Mouse (Mus musculus): ENCODE data around the gene Cog4. TPM values are rescaled to one million over a fixed set of nuclear protein-coding genes. Genes with fewer than 3 reads are reported as not detected.

Cog4 gene
- polyA plus RNA-seq, 2 experiments, result 44.5 to 65.5 TPM

GRCm38 (mm10) chr8:110920032-110920772 is 73.8 kb downstream of the Cog4 start:
- peak overlapping the region; percentile 86 for H3K4me3 ChIP-seq (replicated peaks; ENCODE audit: low read length)
- ATAC-seq (ENCODE audit: low FRiP score, low read depth), result peak; percentile 19
- no peaks in the 10 kb centered on the region for H3K27me3 ChIP-seq (ENCODE audit: control insufficient read depth, insufficient read depth, low read length)
- H3K36me3 ChIP-seq (ENCODE audit: control insufficient read depth, insufficient read depth, low read length), result peaks cover 4% of the 10 kb centered on the region; the same call in 1 of the 2 replicates
- H3K9me3 ChIP-seq (ENCODE audit: control insufficient read depth, low read length), result no peaks in the 10 kb centered on the region
- no peak for TF ChIP-seq POLR2A (IDR thresholded peaks at IDR 0.05; ENCODE audit: borderline replicate concordance, extremely low read depth, insufficient read depth, insufficient read length)
- H3K4me2 ChIP-seq (replicated peaks; ENCODE audit: low read depth, low read length, severe bottlenecking), result peak overlapping the region; percentile 90
- DNase-seq (ENCODE audit: low spot score), result no peak
- peaks cover 17% of the 10 kb centered on the region for H3K4me1 ChIP-seq (ENCODE audit: control insufficient read depth, insufficient read depth, low read length)
- peak overlapping the region; percentile 80 for H3K27ac ChIP-seq (replicated peaks; ENCODE audit: low read depth, low read length)
- peak overlapping the region; percentile 88 for H3K9ac ChIP-seq (ENCODE audit: low read depth, low read length, severe bottlenecking)
- WGBS, result 0% methylated on average over 7 of the region's 37 CpGs

- 7% methylated on average over 3 of the region's 3 CpGs for WGBS
- no peaks in the 10 kb centered on the region for H3K9me3 ChIP-seq (ENCODE audit: control insufficient read depth, low read length)
- peaks cover 17% of the 10 kb centered on the region for H3K4me1 ChIP-seq (ENCODE audit: control insufficient read depth, insufficient read depth, low read length)
- peak overlapping the region; percentile 86 for H3K4me3 ChIP-seq (replicated peaks; ENCODE audit: low read length)
- H3K36me3 ChIP-seq (ENCODE audit: control insufficient read depth, insufficient read depth, low read length), result peaks cover 4% of the 10 kb centered on the region; the same call in 1 of the 2 replicates
- H3K27me3 ChIP-seq (ENCODE audit: control insufficient read depth, insufficient read depth, low read length), result no peaks in the 10 kb centered on the region
- H3K4me2 ChIP-seq (replicated peaks; ENCODE audit: low read depth, low read length, severe bottlenecking), result peak overlapping the region; percentile 90
- DNase-seq (ENCODE audit: low spot score) (no peak), ATAC-seq (ENCODE audit: low FRiP score, low read depth) (no peak)
- H3K9ac ChIP-seq (ENCODE audit: low read depth, low read length, severe bottlenecking), result peak overlapping the region; percentile 88
- peak overlapping the region; percentile 80 for H3K27ac ChIP-seq (replicated peaks; ENCODE audit: low read depth, low read length)
- TF ChIP-seq POLR2A (IDR thresholded peaks at IDR 0.05; ENCODE audit: borderline replicate concordance, extremely low read depth, insufficient read depth, insufficient read length), result no peak
Observed at GRCm38 (mm10) chr8:110920773-110921277, 74.4 kb downstream of the Cog4 start.

- no peaks in the 10 kb centered on the region for H3K27me3 ChIP-seq (ENCODE audit: control insufficient read depth, insufficient read depth, low read length)
- H3K36me3 ChIP-seq (ENCODE audit: control insufficient read depth, insufficient read depth, low read length), result peaks cover 4% of the 10 kb centered on the region; the same call in 1 of the 2 replicates
- TF ChIP-seq POLR2A (IDR thresholded peaks at IDR 0.05; ENCODE audit: borderline replicate concordance, extremely low read depth, insufficient read depth, insufficient read length), result no peak
- WGBS, result 9% methylated on average over 7 of the region's 7 CpGs
- peak overlapping the region; percentile 88; the same call in 1 of the 2 replicates for H3K9ac ChIP-seq (ENCODE audit: low read depth, low read length, severe bottlenecking)
- peaks cover 21% of the 10 kb centered on the region for H3K4me1 ChIP-seq (ENCODE audit: control insufficient read depth, insufficient read depth, low read length)
- ATAC-seq (ENCODE audit: low FRiP score, low read depth) (0 out of 2 replicates have a peak, but pooled peaks have one; percentile 12), DNase-seq (ENCODE audit: low spot score) (peak; percentile 68)
- peak overlapping the region; percentile 90 for H3K4me2 ChIP-seq (replicated peaks; ENCODE audit: low read depth, low read length, severe bottlenecking)
- H3K4me3 ChIP-seq (replicated peaks; ENCODE audit: low read length), result peak overlapping the region; percentile 86
- H3K9me3 ChIP-seq (ENCODE audit: control insufficient read depth, low read length), result no peaks in the 10 kb centered on the region
- H3K27ac ChIP-seq (replicated peaks; ENCODE audit: low read depth, low read length), result peak overlapping the region; percentile 23; the same call in 1 of the 2 replicates
Observed at GRCm38 (mm10) chr8:110921492-110922230, 75.3 kb downstream of the Cog4 start.

GRCm38 (mm10) chr8:110925691-110926140 is 79.3 kb downstream of the Cog4 start:
- Histone ChIP-seq H3K36me3 (ENCODE audit: control insufficient read depth, insufficient read depth, low read length) (peaks cover 7% of the 10 kb centered on the region; the same call in 1 of the 2 replicates), H3K27ac (replicated peaks; ENCODE audit: low read depth, low read length) (no peak overlapping the region), H3K4me2 (replicated peaks; ENCODE audit: low read depth, low read length, severe bottlenecking) (no peak overlapping the region), H3K27me3 (ENCODE audit: control insufficient read depth, insufficient read depth, low read length) (no peaks in the 10 kb centered on the region), H3K9ac (ENCODE audit: low read depth, low read length, severe bottlenecking) (no peak overlapping the region), H3K4me1 (ENCODE audit: control insufficient read depth, insufficient read depth, low read length) (peaks cover 22% of the 10 kb centered on the region), H3K9me3 (ENCODE audit: control insufficient read depth, low read length) (no peaks in the 10 kb centered on the region), H3K4me3 (replicated peaks; ENCODE audit: low read length) (no peak overlapping the region)
- no peak for TF ChIP-seq POLR2A (IDR thresholded peaks at IDR 0.05; ENCODE audit: borderline replicate concordance, extremely low read depth, insufficient read depth, insufficient read length)
- no peak for ATAC-seq (ENCODE audit: low FRiP score, low read depth)
- no peak for DNase-seq (ENCODE audit: low spot score)
- WGBS, result 60% methylated on average over 8 of the region's 8 CpGs

GRCm38 (mm10) chr8:110926690-110927089 is 80.3 kb downstream of the Cog4 start:
- H3K4me2 ChIP-seq (replicated peaks; ENCODE audit: low read depth, low read length, severe bottlenecking), result no peak overlapping the region
- H3K27me3 ChIP-seq (ENCODE audit: control insufficient read depth, insufficient read depth, low read length), result no peaks in the 10 kb centered on the region
- H3K27ac ChIP-seq (replicated peaks; ENCODE audit: low read depth, low read length), result 0 out of 2 replicates have a peak overlapping the region, but pooled peaks have one; percentile 33
- TF ChIP-seq POLR2A (IDR thresholded peaks at IDR 0.05; ENCODE audit: borderline replicate concordance, extremely low read depth, insufficient read depth, insufficient read length), result no peak
- no peak for ATAC-seq (ENCODE audit: low FRiP score, low read depth)
- DNase-seq (ENCODE audit: low spot score), result no peak
- peaks cover 14% of the 10 kb centered on the region for H3K4me1 ChIP-seq (ENCODE audit: control insufficient read depth, insufficient read depth, low read length)
- H3K36me3 ChIP-seq (ENCODE audit: control insufficient read depth, insufficient read depth, low read length), result peaks cover 7% of the 10 kb centered on the region; the same call in 1 of the 2 replicates
- no peak overlapping the region for H3K9ac ChIP-seq (ENCODE audit: low read depth, low read length, severe bottlenecking)
- no peaks in the 10 kb centered on the region for H3K9me3 ChIP-seq (ENCODE audit: control insufficient read depth, low read length)
- WGBS, result 24% methylated on average over 5 of the region's 5 CpGs
- no peak overlapping the region for H3K4me3 ChIP-seq (replicated peaks; ENCODE audit: low read length)

All from limb, embryonic 14.5 days (tissue).